In the genomic region with DNA sequence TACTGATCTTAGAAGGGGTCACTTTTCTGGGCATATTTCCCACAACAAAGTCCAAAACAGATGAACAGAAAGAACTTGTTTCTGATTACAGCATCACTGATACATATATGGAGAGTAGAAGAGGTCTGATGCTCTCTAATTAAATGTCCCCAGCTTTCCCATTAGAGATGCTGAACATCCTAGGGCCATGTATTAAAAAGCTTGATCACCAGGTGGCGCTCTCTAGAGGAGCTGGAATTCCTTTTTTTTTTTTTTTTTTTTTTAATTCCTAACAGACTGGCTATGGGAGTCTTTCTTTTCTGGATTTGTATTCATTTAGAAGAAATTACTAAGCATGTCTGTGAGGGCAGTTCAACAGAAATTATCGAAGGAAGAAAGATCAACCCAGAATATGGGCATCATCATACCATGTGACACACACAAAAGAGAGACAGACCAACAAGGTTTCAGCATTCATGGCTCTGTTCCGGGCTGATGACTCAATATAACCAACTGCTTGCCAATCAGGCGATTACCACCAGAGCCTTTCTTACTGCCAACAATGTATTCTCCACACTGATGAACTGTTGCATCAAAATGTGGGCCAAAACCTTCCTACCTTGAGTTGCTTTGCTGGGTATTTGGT, we compare ENCODE assay signal across 9 mouse cellular contexts.
DNase-seq lines count a peak whose midpoint lies in the region; ATAC-seq lines count a peak whose summit lies in the region.
"Had no signal": no experiment of that assay in that cellular context is flagged by ENCODE, and none has a peak within 500 bp of the region (broad histone marks: within the 10 kb centered on the region; RNA-seq: fewer than 3 reads in every experiment).

No protein-coding gene starts in this region.

- H3K9ac ChIP-seq in hindbrain, embryonic 12.5 days: no peak overlapping the region
- no peak overlapping the region for H3K9ac ChIP-seq in embryonic facial prominence, embryonic 11.5 days (replicated peaks; ENCODE audit: low read length)
- H3K9ac ChIP-seq: liver, embryonic 15.5 days had no signal

- no peaks in the 10 kb centered on the region for H3K9me3 ChIP-seq in hindbrain, embryonic 12.5 days (replicated peaks)
- H3K9me3 ChIP-seq in hindbrain, embryonic 10.5 days: no peaks in the 10 kb centered on the region
- H3K9me3 ChIP-seq in embryonic facial prominence, embryonic 11.5 days (replicated peaks; ENCODE audit: control insufficient read depth, low read length): no peaks in the 10 kb centered on the region
- H3K9me3 ChIP-seq: liver, embryonic 15.5 days had no signal

- WGBS in hindbrain, embryonic 12.5 days: 51% methylated on average over 4 of the region's 4 CpGs
- 53% methylated on average over 4 of the region's 4 CpGs for WGBS in hindbrain, embryonic 10.5 days
- 56% methylated on average over 4 of the region's 4 CpGs for WGBS in embryonic facial prominence, embryonic 11.5 days

- no peaks in the 10 kb centered on the region for H3K27me3 ChIP-seq in hindbrain, embryonic 12.5 days
- H3K27me3 ChIP-seq in hindbrain, embryonic 10.5 days (ENCODE audit: insufficient read depth, poor library complexity, severe bottlenecking): no peaks in the 10 kb centered on the region
- H3K27me3 ChIP-seq in embryonic facial prominence, embryonic 11.5 days (ENCODE audit: control insufficient read depth, insufficient read depth, low read length): no peaks in the 10 kb centered on the region
- H3K27me3 ChIP-seq: liver, embryonic 15.5 days had no signal

- H3K4me3 ChIP-seq in hindbrain, embryonic 12.5 days: no peak overlapping the region
- H3K4me3 ChIP-seq in hindbrain, embryonic 10.5 days: no peak overlapping the region
- no peak overlapping the region for H3K4me3 ChIP-seq in embryonic facial prominence, embryonic 11.5 days (ENCODE audit: low read depth, low read length)
- H3K4me3 ChIP-seq: liver, embryonic 15.5 days had no signal

- H3K4me2 ChIP-seq in hindbrain, embryonic 12.5 days (replicated peaks): no peak overlapping the region
- no peak overlapping the region for H3K4me2 ChIP-seq in embryonic facial prominence, embryonic 11.5 days (ENCODE audit: low read depth, low read length)
- H3K4me2 ChIP-seq: liver, embryonic 15.5 days had no signal

- H3K27ac ChIP-seq in hindbrain, embryonic 12.5 days: no peak overlapping the region
- H3K27ac ChIP-seq in hindbrain, embryonic 10.5 days: no peak overlapping the region
- no peak overlapping the region for H3K27ac ChIP-seq in embryonic facial prominence, embryonic 11.5 days (replicated peaks; ENCODE audit: low read depth, low read length)
- H3K27ac ChIP-seq: liver, embryonic 15.5 days had no signal

- H3K36me3 ChIP-seq in hindbrain, embryonic 12.5 days: no peaks in the 10 kb centered on the region
- H3K36me3 ChIP-seq in hindbrain, embryonic 10.5 days: no peaks in the 10 kb centered on the region
- no peaks in the 10 kb centered on the region for H3K36me3 ChIP-seq in embryonic facial prominence, embryonic 11.5 days (replicated peaks; ENCODE audit: control insufficient read depth, insufficient read depth, low read depth, low read length)
- H3K36me3 ChIP-seq: liver, embryonic 15.5 days had no signal

- no peak for DNase-seq in hindbrain, embryonic 10.5 days (ENCODE audit: low spot score)
- DNase-seq in urinary bladder, postnatal 25 days (ENCODE audit: low spot score): peak; percentile 24
- no peak for DNase-seq in urinary bladder, postnatal 4 days (ENCODE audit: low spot score in 2 of 2)
- DNase-seq in embryonic facial prominence, embryonic 11.5 days (ENCODE audit: low spot score): peak; percentile 53
- peak; percentile 46 for DNase-seq in mesoderm, embryonic 11.5 days (ENCODE audit: low read depth, low spot score)

- ATAC-seq in hindbrain, embryonic 12.5 days (ENCODE audit: low FRiP score): peak; percentile 40; the same call in 1 of the 2 replicates
- ATAC-seq in embryonic facial prominence, embryonic 11.5 days (replicated peaks; ENCODE audit: insufficient number of reproducible peaks, low FRiP score, low TSS enrichment, low read depth): no peak
- ATAC-seq in megakaryocyte progenitor cell, adult 5-6 weeks (replicated peaks; ENCODE audit: poor library complexity): no peak
- no peak for ATAC-seq in CD4-positive, CD25-positive, alpha-beta regulatory T cell, adult 4 months

- H3K4me1 ChIP-seq in hindbrain, embryonic 12.5 days: no peaks in the 10 kb centered on the region
- no peaks in the 10 kb centered on the region for H3K4me1 ChIP-seq in hindbrain, embryonic 10.5 days (replicated peaks)
- no peaks in the 10 kb centered on the region for H3K4me1 ChIP-seq in embryonic facial prominence, embryonic 11.5 days (ENCODE audit: control insufficient read depth, insufficient read depth, low read length)
- H3K4me1 ChIP-seq: liver, embryonic 15.5 days had no signal

Comparison
In these comparisons a context has a peak if more than half of its experiments do, and no peak if none do; other contexts are left out.
1. DNase-seq: peak in urinary bladder, postnatal 25 days (single experiment), embryonic facial prominence, embryonic 11.5 days (single experiment) and mesoderm, embryonic 11.5 days (single experiment); none in hindbrain, embryonic 10.5 days (single experiment) and urinary bladder, postnatal 4 days (0 of 2).